Comparison of ENCODE assay signal across 9 mouse cellular contexts in genomic region chr4:43047231-43047630, GRCm38 (mm10). TPM values are rescaled to one million over a fixed set of nuclear protein-coding genes. Genes with fewer than 3 reads are reported as not detected.
A peak's percentile ranks its signal among the peaks of the same experiment; 100 is the strongest.
DNase-seq lines count a peak whose midpoint lies in the region; ATAC-seq and TF ChIP-seq lines count a peak whose summit lies in the region.
"Had no signal": no experiment of that assay in that cellular context is flagged by ENCODE, and none has a peak within 500 bp of the region (broad histone marks: within the 10 kb centered on the region; RNA-seq: fewer than 3 reads in every experiment).

No protein-coding gene starts in this region.

- no peak for ATAC-seq in hindbrain, postnatal 0 days
- ATAC-seq in limb, embryonic 11.5 days (ENCODE audit: insufficient number of reproducible peaks, low FRiP score, low TSS enrichment, low read depth), result no peak
- 0 out of 2 replicates have a peak, but pooled peaks have one; percentile 19 for ATAC-seq in monocyte, adult 5-6 weeks (replicated peaks; ENCODE audit: insufficient number of reproducible peaks, low FRiP score, low TSS enrichment, poor library complexity, severe bottlenecking)

- peak; percentile 67; the same call in 1 of the 2 replicates for TF ChIP-seq CTCF in cerebellum, adult 2 months (IDR thresholded peaks at IDR 0.05; ENCODE audit: borderline replicate concordance, insufficient read depth, low read depth, low read length)
- TF ChIP-seq CTCF in hindbrain, postnatal 0 days (IDR thresholded peaks at IDR 0.05; ENCODE audit: low read depth), result peak; percentile 89

- H3K4me1 ChIP-seq in cerebellum, adult 2 months (ENCODE audit: control insufficient read depth, insufficient read depth, low read length), result peaks cover 2% of the 10 kb centered on the region; the same call in 1 of the 2 replicates
- peaks cover 4% of the 10 kb centered on the region for H3K4me1 ChIP-seq in hindbrain, postnatal 0 days (ENCODE audit: insufficient read depth, low read length)
- H3K4me1 ChIP-seq in limb, embryonic 11.5 days (ENCODE audit: control insufficient read depth, insufficient read depth, low read length), result peaks cover 12% of the 10 kb centered on the region; the same call in 1 of the 2 replicates

- H3K36me3 ChIP-seq in hindbrain, postnatal 0 days (ENCODE audit: insufficient read depth, low read length), result no peaks in the 10 kb centered on the region
- H3K36me3 ChIP-seq in limb, embryonic 11.5 days (ENCODE audit: control insufficient read depth, insufficient read depth, low read length), result no peaks in the 10 kb centered on the region

- H3K9ac ChIP-seq in hindbrain, postnatal 0 days (replicated peaks; ENCODE audit: low read length), result no peak overlapping the region
- no peak overlapping the region for H3K9ac ChIP-seq in limb, embryonic 11.5 days (ENCODE audit: low read length)

- TF ChIP-seq POLR2A in cerebellum, adult 2 months (IDR thresholded peaks at IDR 0.05; ENCODE audit: borderline replicate concordance, insufficient read depth, low read length), result no peak

- H3K4me3 ChIP-seq in cerebellum, adult 2 months (replicated peaks; ENCODE audit: insufficient read depth, low read depth, low read length), result no peak overlapping the region
- no peak overlapping the region for H3K4me3 ChIP-seq in hindbrain, postnatal 0 days (ENCODE audit: low read length)
- no peak overlapping the region for H3K4me3 ChIP-seq in limb, embryonic 11.5 days (ENCODE audit: low read depth, low read length)
- H3K4me3 ChIP-seq: erythroblast, embryonic 14.5 days had no signal

- no peaks in the 10 kb centered on the region for H3K27me3 ChIP-seq in cerebellum, adult 2 months (ENCODE audit: control insufficient read depth, insufficient read depth, low read length)
- no peaks in the 10 kb centered on the region for H3K27me3 ChIP-seq in hindbrain, postnatal 0 days (ENCODE audit: insufficient read depth, low read length)
- no peaks in the 10 kb centered on the region for H3K27me3 ChIP-seq in limb, embryonic 11.5 days (ENCODE audit: control insufficient read depth, insufficient read depth, low read length)

- 7% methylated on average over 5 of the region's 5 CpGs for WGBS in cerebellum, adult 2 months
- 8% methylated on average over 5 of the region's 5 CpGs for WGBS in hindbrain, postnatal 0 days
- WGBS in limb, embryonic 11.5 days, result 11% methylated on average over 5 of the region's 5 CpGs

- no peaks in the 10 kb centered on the region for H3K9me3 ChIP-seq in hindbrain, postnatal 0 days (ENCODE audit: low read length)
- H3K9me3 ChIP-seq in limb, embryonic 11.5 days (ENCODE audit: control insufficient read depth, low read length), result no peaks in the 10 kb centered on the region

- DNase-seq in urinary bladder, postnatal 25 days (ENCODE audit: low spot score), result peak; percentile 42
- no peak for DNase-seq in urinary bladder, postnatal 10 days (ENCODE audit: low spot score)
- peak; percentile 70 to 80 for DNase-seq in cerebellum, adult 2 months
- peak; percentile 60 to 72 for DNase-seq in frontal cortex, postnatal 10 days (ENCODE audit: low spot score in 2 of 2)
- DNase-seq in hindbrain, postnatal 0 days (ENCODE audit: low spot score), result peak; percentile 95
- DNase-seq in limb, embryonic 11.5 days (ENCODE audit: low spot score), result peak; percentile 72
- DNase-seq in thymus, postnatal 14 days, result peak; percentile 75

- no peak overlapping the region; the same call in 1 of the 2 replicates for H3K4me2 ChIP-seq in hindbrain, postnatal 0 days (ENCODE audit: low read depth, low read length)
- no peak overlapping the region for H3K4me2 ChIP-seq in limb, embryonic 11.5 days (ENCODE audit: low read depth, severe bottlenecking)

- no peak overlapping the region for H3K27ac ChIP-seq in cerebellum, adult 2 months (ENCODE audit: insufficient read depth, low read length)
- H3K27ac ChIP-seq in hindbrain, postnatal 0 days, result no peak overlapping the region
- H3K27ac ChIP-seq in limb, embryonic 11.5 days (replicated peaks; ENCODE audit: low read depth, low read length), result no peak overlapping the region

RNA-seq across cellular contexts. Expression of gene Fam214b, which starts 1.2 kb away (rescaled TPM):
- 29.9 and 32.5 TPM in 2 replicates for polyA plus RNA-seq in cerebellum, adult 2 months (2012; rRNA removed)
- 36.0 and 54.9 TPM in 2 replicates for total RNA-seq in hindbrain, postnatal 0 days (2014; rRNA removed)
- 25.0 TPM in 2 replicates for polyA plus RNA-seq in hindbrain, postnatal 0 days (2015; fragmentation: Nextera tagmentation; extraction: Ambion mirVana)
- 6.0 and 6.5 TPM in 2 replicates for polyA plus RNA-seq in limb, embryonic 11.5 days (2014; fragmentation: Nextera tagmentation; extraction: Ambion mirVana)
- 35.6 to 52.9 TPM (median 38.9 TPM) in 3 replicates for total RNA-seq in monocyte, adult 5-6 weeks (2017)

RNA-seq across cellular contexts. Expression of gene Unc13b, which starts 11.5 kb away (rescaled TPM):
- polyA plus RNA-seq in cerebellum, adult 2 months (2012; rRNA removed), result 12.8 and 14.5 TPM in 2 replicates
- 40.4 and 41.8 TPM in 2 replicates for total RNA-seq in hindbrain, postnatal 0 days (2014; rRNA removed)
- 6.6 TPM in 2 replicates for polyA plus RNA-seq in hindbrain, postnatal 0 days (2015; fragmentation: Nextera tagmentation; extraction: Ambion mirVana)
- polyA plus RNA-seq in limb, embryonic 11.5 days (2014; fragmentation: Nextera tagmentation; extraction: Ambion mirVana), result 2.4 and 2.5 TPM in 2 replicates
- 0.78 to 3.3 TPM (median 1.7 TPM) in 3 replicates for total RNA-seq in monocyte, adult 5-6 weeks (2017)

RNA-seq across cellular contexts. Expression of gene Stoml2, which starts 15.7 kb away (rescaled TPM):
- 138 and 142 TPM in 2 replicates for polyA plus RNA-seq in cerebellum, adult 2 months (2012; rRNA removed)
- 86.2 and 118 TPM in 2 replicates for total RNA-seq in hindbrain, postnatal 0 days (2014; rRNA removed)
- 256 and 272 TPM in 2 replicates for polyA plus RNA-seq in hindbrain, postnatal 0 days (2015; fragmentation: Nextera tagmentation; extraction: Ambion mirVana)
- polyA plus RNA-seq in limb, embryonic 11.5 days (2014; fragmentation: Nextera tagmentation; extraction: Ambion mirVana), result 411 and 426 TPM in 2 replicates
- 60.2 to 116 TPM (median 66.7 TPM) in 3 replicates for total RNA-seq in monocyte, adult 5-6 weeks (2017)

RNA-seq across cellular contexts. Expression of gene Pigo, which starts 21.6 kb away (rescaled TPM):
- 35.8 and 35.9 TPM in 2 replicates for polyA plus RNA-seq in cerebellum, adult 2 months (2012; rRNA removed)
- total RNA-seq in hindbrain, postnatal 0 days (2014; rRNA removed), result 27.7 and 33.4 TPM in 2 replicates
- polyA plus RNA-seq in hindbrain, postnatal 0 days (2015; fragmentation: Nextera tagmentation; extraction: Ambion mirVana), result 20.8 and 22.1 TPM in 2 replicates
- polyA plus RNA-seq in limb, embryonic 11.5 days (2014; fragmentation: Nextera tagmentation; extraction: Ambion mirVana), result 21.7 and 22.7 TPM in 2 replicates
- 3.6 to 7.5 TPM (median 7.3 TPM) in 3 replicates for total RNA-seq in monocyte, adult 5-6 weeks (2017)

RNA-seq across cellular contexts. Expression of gene Fancg, which starts 36.9 kb away (rescaled TPM):
- 36.2 and 36.7 TPM in 2 replicates for polyA plus RNA-seq in cerebellum, adult 2 months (2012; rRNA removed)
- 10.5 and 13.1 TPM in 2 replicates for total RNA-seq in hindbrain, postnatal 0 days (2014; rRNA removed)
- polyA plus RNA-seq in hindbrain, postnatal 0 days (2015; fragmentation: Nextera tagmentation; extraction: Ambion mirVana), result 14.2 and 14.5 TPM in 2 replicates
- polyA plus RNA-seq in limb, embryonic 11.5 days (2014; fragmentation: Nextera tagmentation; extraction: Ambion mirVana), result 19.1 and 23.6 TPM in 2 replicates
- 5.3 to 25.3 TPM (median 11.4 TPM) in 3 replicates for total RNA-seq in monocyte, adult 5-6 weeks (2017)
